Mouse (Mus musculus) E14TG2a.4 (cell line): Measurements from ENCODE around the gene Polr3gl.

Experiments
- CTCF ChIP-seq: conservative IDR thresholded peaks from 2 replicates; pipeline ENCODE4 v1.5.1; 2014; ENCODE audit warnings: low read length
- NANOG ChIP-seq: IDR thresholded peaks from 2 replicates; pipeline ENCODE4 v1.6.1; 2014; ENCODE audit warnings: borderline replicate concordance, low read length, mixed read lengths

DNA sequence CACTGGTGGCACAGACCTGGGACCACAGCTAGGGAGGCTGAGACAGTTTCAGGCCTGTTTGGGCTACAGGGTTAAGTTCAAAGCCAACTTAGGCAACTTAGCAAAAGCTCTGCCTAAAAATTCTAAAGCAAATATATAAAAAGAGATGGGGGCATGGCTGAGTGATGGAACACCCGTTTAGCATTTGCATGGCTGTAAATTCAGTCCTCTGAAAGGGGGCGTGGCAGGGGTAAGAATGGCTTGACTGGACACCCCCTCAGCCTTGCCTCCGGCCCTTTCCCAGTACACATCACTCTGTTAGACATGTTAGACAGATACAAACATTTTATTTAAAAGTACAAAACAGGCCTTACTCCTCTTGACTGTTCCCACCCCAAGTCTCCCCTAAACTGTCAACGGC lies 16.4 kb downstream of the Polr3gl start:
- TF ChIP-seq CTCF (no peak), NANOG (no peak)
